Mouse (Mus musculus): ENCODE results near the gene Aqp6. TPM values are rescaled to one million over a fixed set of nuclear protein-coding genes. Genes with fewer than 3 reads are reported as not detected.

The Aqp6 gene
- polyA plus RNA-seq, 1 experiment: 124 TPM

DNA sequence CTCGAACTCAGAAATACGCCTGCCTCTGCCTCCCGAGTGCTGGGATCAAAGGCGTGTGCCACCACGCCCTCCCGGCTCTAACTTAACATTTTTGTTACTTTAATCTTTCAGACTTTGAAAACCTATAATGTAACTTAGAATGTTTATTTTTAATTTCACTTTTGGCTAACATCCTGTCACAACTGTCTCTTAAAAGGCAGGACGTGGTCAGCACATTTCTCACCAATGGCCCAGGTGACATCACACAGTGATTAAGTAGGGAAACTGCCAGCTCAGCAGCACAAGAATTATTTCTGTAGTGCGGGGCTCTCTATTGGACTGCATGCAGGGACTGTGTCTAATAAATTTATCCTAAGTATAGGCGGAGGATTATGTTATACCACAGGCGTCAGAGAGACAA lies 42.6 kb downstream of the Aqp6 start:
- no peak for DNase-seq
- Histone ChIP-seq H3K4me3 (ENCODE audit: insufficient read depth, low read depth, low read length) (no peak overlapping the region), H3K27me3 (replicated peaks; ENCODE audit: control insufficient read depth, insufficient read depth, low read length) (no peaks in the 10 kb centered on the region), H3K27ac (ENCODE audit: insufficient read depth, low read depth, low read length) (no peak overlapping the region), H3K4me1 (ENCODE audit: control insufficient read depth, insufficient read depth, low read length) (peaks cover 3% of the 10 kb centered on the region; the same call in 1 of the 2 replicates), H3K36me3 (ENCODE audit: control insufficient read depth, insufficient read depth, low read length) (no peaks in the 10 kb centered on the region)
- WGBS: 89% methylated on average over 10 of the region's 10 CpGs
- TF ChIP-seq CTCF (conservative IDR thresholded peaks at IDR 0.05; ENCODE audit: insufficient read depth, insufficient read length, low read depth, low read length) (no peak), POLR2A (IDR thresholded peaks at IDR 0.05; ENCODE audit: low read depth, low read length) (no peak)

DNA sequence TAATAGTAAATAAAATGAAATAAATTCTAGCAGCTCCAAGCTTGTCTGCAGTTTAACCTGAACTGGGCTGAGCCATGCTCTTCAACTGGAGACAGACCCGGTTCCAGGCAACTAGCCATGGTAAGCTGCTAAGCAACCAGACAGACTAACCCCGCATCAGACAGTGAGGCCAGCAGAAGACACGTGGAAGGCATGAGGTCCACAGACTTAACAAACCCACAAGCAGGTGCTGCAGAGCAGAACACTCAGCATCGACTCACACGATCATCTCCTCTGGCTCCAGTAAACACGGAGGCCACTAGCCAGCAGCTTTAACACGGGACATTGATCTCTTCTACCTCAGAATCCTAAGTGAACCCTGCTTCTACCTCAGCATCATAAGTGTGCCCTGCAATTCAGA lies 43.6 kb downstream of the Aqp6 start:
- H3K36me3 ChIP-seq (ENCODE audit: control insufficient read depth, insufficient read depth, low read length): no peaks in the 10 kb centered on the region
- 40% methylated on average over 7 of the region's 7 CpGs for WGBS
- no peak overlapping the region for H3K4me3 ChIP-seq (ENCODE audit: insufficient read depth, low read depth, low read length)
- no peaks in the 10 kb centered on the region for H3K27me3 ChIP-seq (replicated peaks; ENCODE audit: control insufficient read depth, insufficient read depth, low read length)
- TF ChIP-seq CTCF (conservative IDR thresholded peaks at IDR 0.05; ENCODE audit: insufficient read depth, insufficient read length, low read depth, low read length) (no peak), POLR2A (IDR thresholded peaks at IDR 0.05; ENCODE audit: low read depth, low read length) (no peak)
- peaks cover 3% of the 10 kb centered on the region; the same call in 1 of the 2 replicates for H3K4me1 ChIP-seq (ENCODE audit: control insufficient read depth, insufficient read depth, low read length)
- H3K27ac ChIP-seq (ENCODE audit: insufficient read depth, low read depth, low read length): no peak overlapping the region
- DNase-seq: no peak

DNA sequence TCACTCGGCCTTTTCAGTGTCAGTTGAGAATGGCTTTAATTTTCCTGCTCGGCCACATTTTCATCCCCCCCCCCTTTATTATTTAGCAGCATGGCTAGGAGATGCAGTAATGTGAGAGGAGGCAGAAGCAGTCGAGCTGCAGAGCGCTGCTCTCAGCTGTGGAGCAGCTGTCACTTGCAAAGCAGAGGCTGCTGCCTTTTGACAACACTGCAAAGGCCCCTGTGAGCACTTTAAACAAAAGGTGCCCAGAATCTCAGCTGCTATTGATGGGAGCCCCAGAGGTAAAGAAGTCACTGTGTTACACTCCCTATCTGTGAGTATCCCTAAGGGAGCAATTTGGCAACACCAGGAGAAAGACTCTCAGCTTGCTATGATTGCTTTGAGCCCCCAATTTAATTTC lies 47.1 kb downstream of the Aqp6 start:
- WGBS: 46% methylated on average over 4 of the region's 4 CpGs
- H3K4me3 ChIP-seq (ENCODE audit: insufficient read depth, low read depth, low read length): no peak overlapping the region
- TF ChIP-seq CTCF (conservative IDR thresholded peaks at IDR 0.05; ENCODE audit: insufficient read depth, insufficient read length, low read depth, low read length): no peak
- TF ChIP-seq POLR2A (IDR thresholded peaks at IDR 0.05; ENCODE audit: low read depth, low read length): no peak
- no peaks in the 10 kb centered on the region for H3K36me3 ChIP-seq (ENCODE audit: control insufficient read depth, insufficient read depth, low read length)
- no peak for DNase-seq
- peaks cover 3% of the 10 kb centered on the region; the same call in 1 of the 2 replicates for H3K4me1 ChIP-seq (ENCODE audit: control insufficient read depth, insufficient read depth, low read length)
- H3K27me3 ChIP-seq (replicated peaks; ENCODE audit: control insufficient read depth, insufficient read depth, low read length): no peaks in the 10 kb centered on the region
- no peak overlapping the region for H3K27ac ChIP-seq (ENCODE audit: insufficient read depth, low read depth, low read length)

DNA sequence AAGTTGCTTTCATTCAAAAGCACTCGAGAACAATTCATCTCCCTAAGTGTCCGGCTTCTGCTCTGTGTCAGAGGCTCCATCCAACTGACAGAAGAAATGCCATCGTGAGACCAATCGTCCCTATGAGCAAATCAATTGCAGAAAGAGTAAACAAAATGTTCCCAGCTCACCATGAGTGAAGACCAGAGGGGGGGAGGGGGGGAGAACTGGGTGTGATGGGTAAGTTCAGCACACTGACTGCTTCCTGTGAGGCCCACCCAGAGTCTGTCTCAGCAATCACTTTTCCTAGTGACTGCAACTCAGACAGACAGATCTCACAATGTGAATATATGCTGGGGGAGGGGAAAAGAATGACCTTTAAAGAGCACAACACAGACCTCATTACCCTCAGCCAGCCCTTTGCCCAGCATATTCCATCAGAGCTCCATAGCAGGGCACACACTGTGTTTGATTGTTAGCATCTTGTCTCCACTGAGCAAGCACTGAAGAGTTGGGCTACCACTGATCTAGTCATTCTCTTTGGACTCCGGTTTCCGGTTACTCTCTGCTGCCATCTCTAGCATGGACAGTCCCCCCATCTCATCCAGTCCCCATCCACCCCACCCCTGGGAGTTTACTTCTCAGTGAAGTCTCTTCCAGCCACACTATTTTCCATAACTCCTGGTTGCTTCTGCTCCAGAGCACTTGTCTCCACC lies 48.0 kb downstream of the Aqp6 start:
- Histone ChIP-seq H3K36me3 (ENCODE audit: control insufficient read depth, insufficient read depth, low read length) (no peaks in the 10 kb centered on the region), H3K4me3 (ENCODE audit: insufficient read depth, low read depth, low read length) (no peak overlapping the region), H3K4me1 (ENCODE audit: control insufficient read depth, insufficient read depth, low read length) (peaks cover 3% of the 10 kb centered on the region; the same call in 1 of the 2 replicates), H3K27ac (ENCODE audit: insufficient read depth, low read depth, low read length) (no peak overlapping the region), H3K27me3 (replicated peaks; ENCODE audit: control insufficient read depth, insufficient read depth, low read length) (no peaks in the 10 kb centered on the region)
- WGBS: 63% methylated on average over 6 of the region's 6 CpGs
- DNase-seq: no peak
- TF ChIP-seq CTCF (conservative IDR thresholded peaks at IDR 0.05; ENCODE audit: insufficient read depth, insufficient read length, low read depth, low read length) (no peak), POLR2A (IDR thresholded peaks at IDR 0.05; ENCODE audit: low read depth, low read length) (no peak)

DNA sequence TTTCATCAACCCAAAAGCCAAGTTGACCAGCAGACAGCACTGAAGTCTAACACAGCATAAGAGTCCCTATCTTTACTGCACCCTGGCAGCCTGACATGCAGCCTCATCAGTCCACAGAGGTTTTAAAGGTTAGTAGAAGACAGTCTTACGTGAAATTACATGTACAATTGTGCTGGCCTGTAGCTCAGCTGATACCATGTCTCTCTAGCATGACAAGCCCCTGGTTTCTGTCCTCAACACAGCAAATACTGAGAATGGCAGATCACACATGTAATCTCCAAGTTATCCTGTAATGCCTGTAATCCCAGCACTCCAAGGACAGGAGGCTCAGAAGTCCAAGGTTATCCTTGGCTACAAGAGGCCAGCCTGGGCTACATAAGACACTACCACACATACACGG lies 49.1 kb downstream of the Aqp6 start:
- Histone ChIP-seq H3K4me3 (ENCODE audit: insufficient read depth, low read depth, low read length) (no peak overlapping the region), H3K27ac (ENCODE audit: insufficient read depth, low read depth, low read length) (no peak overlapping the region), H3K4me1 (ENCODE audit: control insufficient read depth, insufficient read depth, low read length) (no peaks in the 10 kb centered on the region), H3K27me3 (replicated peaks; ENCODE audit: control insufficient read depth, insufficient read depth, low read length) (no peaks in the 10 kb centered on the region), H3K36me3 (ENCODE audit: control insufficient read depth, insufficient read depth, low read length) (no peaks in the 10 kb centered on the region)
- 55% methylated on average over 2 of the region's 2 CpGs for WGBS
- DNase-seq: no peak
- TF ChIP-seq CTCF (conservative IDR thresholded peaks at IDR 0.05; ENCODE audit: insufficient read depth, insufficient read length, low read depth, low read length): no peak
- no peak for TF ChIP-seq POLR2A (IDR thresholded peaks at IDR 0.05; ENCODE audit: low read depth, low read length)

DNA sequence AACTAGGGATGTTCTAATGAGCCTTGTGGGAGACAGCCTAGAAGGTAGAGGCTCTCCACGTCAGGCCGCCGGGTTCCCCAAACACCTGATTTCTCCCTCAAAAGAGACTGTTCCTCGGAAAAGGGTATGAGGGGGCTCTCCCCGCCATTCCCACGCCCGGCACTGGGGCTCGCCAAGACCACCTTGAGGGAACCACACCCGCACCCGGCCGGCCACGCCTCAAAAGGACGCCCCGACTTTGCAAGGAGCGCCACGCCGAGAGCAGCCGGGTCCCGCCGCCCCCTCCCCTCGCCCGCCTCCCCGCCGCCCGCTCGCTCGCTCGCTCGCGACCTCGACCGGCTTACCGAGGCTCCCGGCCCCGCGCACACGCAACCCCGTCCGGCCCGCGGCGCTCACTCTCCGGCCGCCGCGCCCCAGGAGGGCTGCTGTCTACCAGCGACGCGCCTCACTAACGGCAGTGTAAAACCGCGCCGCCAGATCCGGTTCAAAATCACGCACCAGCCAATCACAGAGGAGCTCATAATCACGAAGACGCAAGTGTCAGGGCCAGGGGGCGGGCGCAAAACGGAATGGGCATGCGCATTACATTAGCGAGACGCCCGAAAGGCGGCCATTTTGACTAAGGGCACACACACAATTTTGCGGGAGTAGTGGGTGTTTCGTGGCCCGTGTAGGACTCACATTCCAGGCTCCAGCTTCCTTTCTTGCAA lies 50.1 kb downstream of the Aqp6 start, which contains the start of gene Racgap1:
Gene Racgap1, minus strand, starts transcription at position 494 of the 710 bp plus-strand sequence.
- peak; percentile 99 for DNase-seq
- Histone ChIP-seq H3K27ac (ENCODE audit: insufficient read depth, low read depth, low read length) (no peak within 1 kb of the TSS), H3K27me3 (replicated peaks; ENCODE audit: control insufficient read depth, insufficient read depth, low read length) (no peaks in the 10 kb centered on the region), H3K4me1 (ENCODE audit: control insufficient read depth, insufficient read depth, low read length) (no peaks in the 10 kb centered on the region), H3K4me3 (ENCODE audit: insufficient read depth, low read depth, low read length) (peak within 1 kb of the TSS; percentile 74), H3K36me3 (ENCODE audit: control insufficient read depth, insufficient read depth, low read length) (no peaks in the 10 kb centered on the region)
- TF ChIP-seq POLR2A (IDR thresholded peaks at IDR 0.05; ENCODE audit: low read depth, low read length): no peak
- no peak for TF ChIP-seq CTCF (conservative IDR thresholded peaks at IDR 0.05; ENCODE audit: insufficient read depth, insufficient read length, low read depth, low read length)
- WGBS: under 1% methylated on average over 65 of the region's 68 CpGs

All from kidney, adult 2 months (tissue).